Mouse (Mus musculus) megakaryocyte, embryonic 14.5 days (primary cell): ENCODE measurements around the gene Ttc38.

Experiments
- FLI1 ChIP-seq: IDR thresholded peaks from 2 replicates; pipeline ENCODE4 v1.6.1; 2012; ENCODE audit warnings: low read length, inconsistent platforms, mixed read lengths
- GATA1 ChIP-seq: IDR thresholded peaks from 3 replicates; pipeline ENCODE4 v1.6.1; 2012; ENCODE audit warnings: mixed read lengths, low read length, inconsistent platforms, borderline replicate concordance

DNA sequence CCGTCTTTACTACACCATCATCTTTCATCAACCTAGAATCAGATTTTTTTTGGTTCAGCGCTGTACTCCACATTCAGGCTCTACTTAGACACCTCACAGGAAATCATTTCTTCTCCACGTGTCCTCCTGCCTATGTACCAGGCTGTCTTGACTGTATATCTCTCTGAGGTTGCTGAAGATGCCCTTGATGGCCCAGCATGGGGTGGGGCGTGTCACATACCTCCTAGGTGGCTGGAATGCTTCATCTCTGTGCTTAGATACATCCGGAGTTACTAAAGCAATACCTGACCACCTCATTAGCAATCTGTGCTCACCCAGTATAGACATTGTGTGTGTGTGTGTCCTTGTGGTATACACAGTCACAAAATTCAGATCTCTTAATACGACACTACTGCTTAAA is 36.6 kb upstream of the Ttc38 start:
- TF ChIP-seq GATA1 (no peak), FLI1 (no peak)
